Mouse (Mus musculus): ENCODE data around the gene B4galnt2.
"Not testable (repeated sequence)": the region's sequence is repeated elsewhere in the genome, so short reads cannot be mapped to it uniquely, and the experiment has no call there.

Gene B4galnt2

DNA sequence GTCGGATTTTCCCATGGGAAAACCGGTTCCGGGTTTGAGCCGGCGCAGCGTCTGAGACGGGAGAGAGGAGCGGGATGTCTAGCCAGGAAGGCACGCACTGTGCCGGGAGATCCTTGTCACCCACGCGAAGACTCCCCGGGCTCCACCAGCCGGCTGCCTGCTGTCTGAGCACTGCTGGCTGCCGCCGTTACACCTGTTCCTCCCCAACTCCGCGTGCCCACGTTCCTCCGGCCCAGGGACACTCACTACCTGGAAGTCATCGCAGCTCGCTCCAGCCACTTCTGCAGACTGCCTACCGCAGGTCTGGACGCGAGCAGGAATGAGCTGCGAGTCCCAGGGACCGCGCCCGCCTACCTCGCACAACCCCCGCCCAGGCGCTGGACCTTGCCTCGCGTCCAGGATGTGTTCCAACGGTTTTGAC lies at the start of gene B4galnt2:
B4galnt2 (minus strand) TSS at position 321 of the 421 bp plus-strand sequence.
- peak; percentile 17 for DNase-seq (ENCODE audit: extremely low read depth, insufficient read length, low spot score)

DNA sequence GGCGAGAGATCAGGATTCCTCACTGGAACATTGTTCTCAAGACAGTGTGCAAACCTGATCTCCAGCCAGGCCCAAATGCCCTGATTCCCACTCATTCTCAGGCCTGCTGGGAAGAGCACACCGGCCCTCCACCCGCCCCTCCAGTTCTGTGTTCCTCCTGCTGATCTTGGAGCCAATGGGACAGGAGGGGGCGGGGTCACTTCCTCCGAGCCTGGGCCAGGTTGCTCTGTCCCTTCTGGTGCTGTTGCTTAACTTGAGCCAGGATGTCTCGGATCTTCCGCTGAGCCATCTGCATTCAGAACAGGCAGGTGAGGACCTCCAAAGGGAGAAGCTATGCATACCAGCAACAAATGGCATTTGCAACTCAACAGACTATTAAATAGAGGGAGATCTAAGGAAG lies 48.6 kb upstream of the B4galnt2 start:
- DNase-seq (ENCODE audit: extremely low read depth, insufficient read length, low spot score) = no peak

DNA sequence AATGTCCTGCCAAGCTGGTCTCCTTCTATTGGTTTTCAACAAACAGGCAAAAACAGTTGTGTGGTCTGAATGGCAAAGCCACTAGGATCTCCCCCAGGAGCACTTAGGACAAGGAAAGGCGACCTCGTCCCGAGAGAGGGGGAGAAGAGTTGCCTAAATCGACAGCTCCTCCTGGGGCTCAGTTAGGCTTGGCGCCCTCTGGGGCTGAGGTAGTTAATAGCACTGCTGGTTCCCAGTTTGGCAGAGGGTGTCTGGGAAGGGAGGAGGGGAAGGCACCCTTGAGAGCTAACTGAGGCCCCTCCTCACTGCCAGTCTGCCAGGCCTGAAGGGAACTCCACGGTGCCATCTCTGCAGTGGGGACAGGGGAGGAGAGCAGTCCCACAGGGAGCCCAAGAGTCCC lies 44.5 kb upstream of the B4galnt2 start:
- no peak for DNase-seq (ENCODE audit: extremely low read depth, insufficient read length, low spot score)

DNA sequence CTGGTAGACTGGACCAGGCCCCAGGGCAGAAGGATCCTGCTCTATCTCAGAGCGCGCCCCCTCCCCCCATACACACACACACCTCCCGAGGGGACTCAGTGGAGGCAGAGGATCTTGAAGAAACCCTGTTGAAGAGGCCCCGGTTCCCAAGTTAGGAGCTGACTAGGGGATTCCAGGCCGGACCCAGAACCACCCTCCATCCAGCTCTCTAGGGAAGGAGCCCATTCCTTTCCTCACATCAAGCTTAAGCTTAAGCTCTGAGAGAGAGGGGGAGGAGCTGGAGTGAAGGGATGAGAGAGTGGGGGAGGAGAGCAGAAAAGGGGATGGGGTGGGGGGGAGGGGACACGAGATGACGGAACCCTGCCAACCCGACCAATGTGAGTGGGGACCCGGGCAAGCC lies 43.6 kb upstream of the B4galnt2 start:
- DNase-seq (ENCODE audit: extremely low read depth, insufficient read length, low spot score) = no peak

DNA sequence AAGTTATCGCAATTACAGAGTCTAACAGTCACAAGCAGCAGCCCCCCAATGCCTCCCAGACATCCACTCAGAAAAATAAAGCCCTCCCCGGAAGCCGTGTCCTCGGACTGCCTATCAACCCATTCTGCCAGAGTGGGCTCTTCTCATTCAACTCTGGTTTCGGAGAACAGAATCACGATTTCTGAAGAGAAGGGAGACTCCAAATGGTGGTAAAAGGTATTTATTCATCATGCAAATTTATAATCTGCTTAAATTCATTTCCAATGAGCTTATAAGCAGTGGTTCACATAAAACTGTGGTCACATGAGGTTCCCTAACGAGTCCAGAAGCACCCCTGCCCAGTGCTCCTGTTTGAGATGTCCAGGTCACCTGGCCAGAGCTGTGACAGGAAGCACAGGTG lies 42.7 kb upstream of the B4galnt2 start:
- DNase-seq (ENCODE audit: extremely low read depth, insufficient read length, low spot score) = no peak

DNA sequence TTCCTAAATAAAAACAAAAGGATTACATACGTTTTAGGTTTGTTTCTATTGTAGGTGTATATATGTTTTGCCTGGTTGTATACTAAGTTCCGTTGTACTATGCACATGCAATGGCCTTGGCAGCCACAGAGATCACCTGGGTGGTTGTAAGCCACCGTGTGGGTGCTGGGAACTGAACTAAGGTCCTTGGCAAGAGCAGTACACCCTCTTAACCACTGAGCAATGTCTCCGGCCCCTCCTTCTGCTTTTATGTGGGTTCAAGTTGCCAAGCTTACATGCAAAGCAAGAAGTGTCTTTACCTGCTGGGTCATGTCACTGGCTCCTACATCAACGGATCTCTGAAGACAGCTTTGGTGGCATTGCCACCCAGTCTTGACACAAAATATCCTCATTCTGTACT lies 38.6 kb upstream of the B4galnt2 start:
- DNase-seq (ENCODE audit: extremely low read depth, insufficient read length, low spot score) = no peak

DNA sequence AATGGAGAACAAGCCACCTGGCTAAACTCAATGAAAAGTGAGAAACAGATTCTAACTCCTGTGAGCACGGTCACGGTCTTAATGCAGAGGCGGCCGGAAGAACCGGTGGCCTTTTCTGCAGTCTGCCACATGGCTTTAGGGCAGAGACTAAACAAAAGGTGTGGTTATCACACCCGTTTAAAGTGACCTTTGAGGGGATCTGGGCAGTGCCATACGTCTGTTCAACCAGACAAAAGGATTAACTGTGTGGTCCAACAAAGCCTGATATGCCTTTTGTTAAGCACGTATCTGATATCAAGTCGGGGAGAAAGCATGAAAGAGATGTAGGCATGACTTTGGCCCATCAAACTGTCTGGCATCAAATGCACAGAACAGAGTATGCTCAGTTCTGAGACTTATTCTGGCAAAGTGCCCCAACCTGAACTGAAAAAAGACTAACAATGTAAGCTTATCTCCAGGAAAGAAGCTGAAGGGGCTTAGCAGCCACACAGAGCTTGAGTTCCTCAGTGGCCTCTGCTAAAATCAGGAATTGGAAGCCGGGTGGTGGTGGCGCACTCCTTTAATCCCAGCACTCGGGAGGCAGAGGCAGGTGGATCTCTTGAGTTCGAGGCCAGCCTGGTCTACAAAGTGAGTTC lies 31.3 kb upstream of the B4galnt2 start:
- DNase-seq (ENCODE audit: extremely low read depth, insufficient read length, low spot score) = no peak

DNA sequence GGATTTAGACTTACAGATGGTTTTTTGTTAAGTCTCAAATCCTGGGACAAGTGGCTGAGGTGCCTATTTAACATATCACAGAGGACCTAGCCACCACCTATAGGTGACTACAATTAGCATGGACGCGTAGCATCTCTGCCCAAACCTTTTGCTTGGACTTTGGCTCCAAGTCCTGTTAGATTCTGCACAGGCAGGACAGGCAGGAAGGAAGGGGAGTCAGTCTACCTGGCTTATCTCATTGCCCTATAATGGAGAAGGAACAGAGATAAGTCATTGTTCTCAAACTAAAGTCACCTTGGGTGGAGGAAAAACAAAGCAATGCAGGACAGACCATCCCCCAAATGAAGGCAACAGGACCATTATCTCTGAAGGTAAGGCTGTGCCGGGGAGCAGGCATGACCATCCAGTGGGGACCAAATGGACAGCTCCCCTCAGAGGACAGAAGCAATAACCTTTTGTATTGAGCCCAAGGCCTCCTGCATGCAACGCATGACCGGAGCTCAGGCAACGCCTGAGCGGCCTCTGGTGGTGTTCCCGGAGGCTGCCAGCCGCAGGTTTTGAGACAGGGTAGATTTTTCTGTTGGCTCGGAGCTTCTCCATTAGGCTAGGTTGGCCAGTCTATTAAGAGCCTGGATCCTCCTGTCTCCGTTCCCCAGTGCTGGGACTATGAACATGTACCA lies 25.3 kb upstream of the B4galnt2 start:
- DNase-seq (ENCODE audit: extremely low read depth, insufficient read length, low spot score) = peak; percentile 24

DNA sequence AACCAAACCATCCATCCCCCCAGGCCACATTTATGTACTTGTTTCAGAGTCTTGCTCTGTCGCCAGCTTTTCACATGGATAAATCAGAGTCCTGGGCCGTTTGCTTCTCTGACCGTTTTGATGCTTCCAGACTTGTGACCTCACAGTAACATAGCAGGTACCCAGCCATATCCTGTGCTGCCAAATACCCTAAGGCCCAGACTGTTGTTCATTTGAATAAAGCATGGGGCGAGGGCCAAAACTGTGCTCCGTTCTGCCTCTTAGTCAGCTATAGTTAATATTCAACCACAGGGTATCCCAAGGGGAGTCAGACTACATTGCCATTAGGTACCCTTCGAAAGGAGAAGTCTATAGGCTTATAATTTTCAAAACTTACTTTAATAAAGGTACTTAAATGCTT lies 21.7 kb upstream of the B4galnt2 start:
- no peak for DNase-seq (ENCODE audit: extremely low read depth, insufficient read length, low spot score)

DNA sequence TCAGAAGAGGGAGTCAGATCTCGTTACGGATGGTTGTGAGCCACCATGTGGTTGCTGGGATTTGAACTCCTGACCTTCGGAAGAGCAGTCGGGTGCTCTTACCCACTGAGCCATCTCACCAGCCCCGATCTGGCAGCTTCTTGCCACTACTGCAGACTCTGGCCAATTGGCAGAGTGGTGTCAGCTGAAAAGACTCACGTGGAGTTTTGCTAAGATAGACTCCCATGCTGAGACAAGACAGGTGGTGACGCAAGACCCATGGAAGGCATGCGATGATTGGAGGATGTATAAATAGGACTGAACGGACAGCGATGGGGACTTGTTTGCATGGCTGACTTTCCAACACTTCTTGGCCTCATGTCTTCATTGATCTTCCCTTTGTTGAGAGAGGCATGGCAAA lies 17.5 kb upstream of the B4galnt2 start:
- DNase-seq (ENCODE audit: extremely low read depth, insufficient read length, low spot score) = not testable (repeated sequence)

DNA sequence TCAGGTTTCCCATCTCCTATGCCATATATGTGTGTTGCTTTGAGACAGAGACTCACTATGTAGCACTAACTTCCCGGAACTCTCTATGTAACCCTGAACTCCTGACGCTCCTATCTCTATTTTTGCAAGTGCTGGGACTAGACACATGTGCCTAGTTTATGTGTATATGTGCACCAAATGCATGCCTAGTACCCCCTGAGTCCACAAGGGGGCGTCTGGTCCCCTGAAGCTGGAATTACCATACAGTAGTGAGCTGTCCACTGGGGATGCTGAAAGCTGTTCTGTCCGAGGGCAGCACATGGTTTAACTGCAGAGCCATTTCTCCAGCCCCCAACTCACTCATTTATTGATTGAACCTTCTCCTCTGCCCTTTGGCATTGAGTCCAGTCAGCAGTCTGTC lies 11.7 kb upstream of the B4galnt2 start:
- no peak for DNase-seq (ENCODE audit: extremely low read depth, insufficient read length, low spot score)

DNA sequence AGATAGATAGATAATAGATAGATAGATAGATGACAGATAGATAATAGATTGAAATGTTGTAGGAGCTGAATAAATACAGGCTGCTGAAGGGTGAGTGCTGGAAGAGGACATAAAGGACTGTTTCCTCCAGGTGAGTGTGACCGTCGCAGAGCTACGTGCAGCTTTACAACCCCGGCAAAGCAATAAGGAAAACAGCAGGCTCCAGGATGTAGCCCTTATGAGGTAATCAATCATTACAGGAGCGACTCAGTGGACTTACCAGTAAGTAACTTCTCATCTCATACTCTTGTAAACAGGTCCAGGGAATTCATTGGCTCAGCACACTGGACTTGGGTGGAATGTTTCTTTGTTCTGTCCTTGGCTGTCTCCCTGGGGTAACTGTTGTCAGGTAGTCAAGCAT lies 11.3 kb upstream of the B4galnt2 start:
- no peak for DNase-seq (ENCODE audit: extremely low read depth, insufficient read length, low spot score)

DNA sequence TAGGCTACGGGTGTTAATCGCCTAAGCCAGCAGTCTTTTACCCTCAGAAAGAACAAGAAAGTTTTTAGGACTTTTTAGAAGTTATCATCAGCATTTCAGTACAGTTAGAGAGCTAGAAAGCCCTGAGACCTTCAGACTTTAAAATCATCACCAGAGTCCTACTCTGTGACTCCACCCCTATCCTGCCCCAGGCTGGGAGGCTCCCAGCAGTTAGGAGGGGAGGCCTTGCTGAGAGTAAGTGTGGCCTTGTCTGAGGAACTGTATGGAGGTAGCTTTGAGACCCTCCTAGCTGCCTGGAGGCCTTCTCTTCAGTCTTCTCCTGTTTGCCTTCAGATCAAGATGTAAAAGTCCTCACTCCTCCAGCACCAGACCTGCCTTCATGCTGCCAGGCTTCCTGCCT lies 9.5 kb upstream of the B4galnt2 start:
- no peak for DNase-seq (ENCODE audit: extremely low read depth, insufficient read length, low spot score)

DNA sequence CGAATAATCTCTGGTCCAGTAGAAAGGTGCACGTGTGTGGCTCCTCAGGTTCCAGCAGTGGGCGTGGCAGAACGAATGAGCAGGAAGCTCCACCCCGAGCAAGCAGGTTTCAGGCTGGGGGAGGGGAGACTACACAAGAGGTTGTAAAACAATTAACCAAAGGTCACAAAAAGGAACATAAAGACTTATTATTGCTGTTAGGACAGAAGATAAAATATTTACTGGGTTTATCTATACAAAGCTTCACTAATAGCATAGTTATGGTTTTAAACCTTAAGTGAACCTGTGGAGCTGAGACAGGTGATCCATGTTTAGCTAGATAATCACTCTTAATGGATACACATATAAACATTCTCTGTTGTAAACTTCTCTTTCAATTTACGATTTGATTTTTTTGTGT lies 8.8 kb upstream of the B4galnt2 start:
- not testable (repeated sequence) for DNase-seq (ENCODE audit: extremely low read depth, insufficient read length, low spot score)

DNA sequence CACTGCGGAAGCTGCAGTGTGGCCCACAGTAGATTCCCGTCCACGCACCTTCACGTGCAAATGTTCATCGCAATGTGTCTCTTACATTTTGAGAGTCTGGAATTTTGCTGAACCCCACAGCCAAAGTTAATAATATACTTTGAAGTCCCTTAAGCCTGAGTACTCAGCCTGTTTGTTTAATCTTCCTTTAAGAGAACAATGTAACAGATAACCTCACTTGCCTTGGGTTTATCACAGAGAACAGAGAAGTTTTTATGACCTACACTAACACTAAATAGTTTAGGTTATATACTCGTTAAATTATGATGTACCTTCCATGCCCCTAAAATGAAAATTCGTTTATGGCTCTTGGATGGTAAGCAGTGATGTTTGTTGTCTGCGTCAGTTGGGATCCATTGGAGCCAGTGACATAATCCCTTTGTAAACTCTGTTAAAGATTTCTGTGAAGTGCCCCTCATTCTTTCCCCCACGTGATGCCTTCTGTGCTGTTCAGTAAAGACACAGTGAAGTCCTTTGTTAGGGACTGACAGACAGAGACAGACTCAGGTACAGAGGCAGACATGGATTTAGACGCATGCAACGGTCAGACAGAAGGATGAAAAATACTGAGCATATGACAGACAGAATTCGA lies 7.4 kb upstream of the B4galnt2 start:
- DNase-seq (ENCODE audit: extremely low read depth, insufficient read length, low spot score) = no peak

DNA sequence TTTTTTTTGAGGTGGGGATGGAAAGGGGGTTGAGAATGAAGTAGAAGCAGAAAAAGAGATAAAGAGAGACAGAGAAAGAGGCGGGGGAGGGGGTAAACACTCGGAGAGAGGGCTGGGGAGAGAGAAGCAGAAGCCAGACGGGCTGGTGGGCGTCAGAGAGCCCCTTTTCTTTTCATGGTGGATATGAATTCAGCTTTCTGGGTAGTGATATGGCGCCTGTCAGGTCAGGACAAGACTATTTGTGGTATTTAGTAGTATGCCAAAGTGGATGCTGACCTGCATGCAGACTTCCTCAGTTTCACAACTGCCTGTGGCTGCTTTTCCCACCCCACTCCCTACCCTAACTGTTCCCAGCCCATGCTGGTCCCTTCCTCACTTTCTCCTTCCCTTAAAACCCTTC lies 1.7 kb upstream of the B4galnt2 start:
- DNase-seq (ENCODE audit: extremely low read depth, insufficient read length, low spot score) = no peak

DNA sequence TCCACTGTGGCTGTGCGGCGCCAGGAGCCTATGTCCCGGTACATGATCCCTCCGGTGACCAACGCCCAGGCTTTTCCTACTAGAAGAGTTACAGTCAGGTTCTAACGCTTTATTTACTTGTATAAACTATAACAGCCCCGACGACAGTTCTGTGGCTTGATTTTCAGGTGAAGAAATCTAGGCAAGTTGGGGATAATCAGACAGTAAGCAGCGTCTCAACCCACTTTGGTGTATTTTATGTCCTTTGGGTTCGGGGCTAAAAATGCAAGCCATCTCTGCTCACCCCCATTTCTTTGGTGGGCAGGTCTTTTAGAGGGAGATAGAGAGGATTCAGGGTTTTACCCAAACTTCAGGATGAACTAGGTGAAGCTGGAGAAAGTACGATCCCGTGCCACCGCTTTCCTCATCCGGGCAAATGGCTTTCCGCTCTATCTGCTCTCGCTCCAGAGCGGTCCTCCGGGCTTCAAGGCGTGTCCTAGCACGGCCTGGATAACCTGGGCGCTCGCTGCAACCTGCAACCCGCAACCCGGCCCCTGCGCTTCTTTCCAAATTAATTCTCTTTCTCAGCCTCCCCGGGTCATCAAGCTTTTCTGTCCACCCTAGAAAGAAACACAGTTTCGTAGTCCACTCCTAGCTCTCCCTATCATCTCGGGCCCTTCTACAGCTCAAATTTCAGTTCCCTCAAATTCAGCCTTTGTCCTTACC lies 467 bp upstream of the B4galnt2 start:
- no peak for DNase-seq (ENCODE audit: extremely low read depth, insufficient read length, low spot score)

DNA sequence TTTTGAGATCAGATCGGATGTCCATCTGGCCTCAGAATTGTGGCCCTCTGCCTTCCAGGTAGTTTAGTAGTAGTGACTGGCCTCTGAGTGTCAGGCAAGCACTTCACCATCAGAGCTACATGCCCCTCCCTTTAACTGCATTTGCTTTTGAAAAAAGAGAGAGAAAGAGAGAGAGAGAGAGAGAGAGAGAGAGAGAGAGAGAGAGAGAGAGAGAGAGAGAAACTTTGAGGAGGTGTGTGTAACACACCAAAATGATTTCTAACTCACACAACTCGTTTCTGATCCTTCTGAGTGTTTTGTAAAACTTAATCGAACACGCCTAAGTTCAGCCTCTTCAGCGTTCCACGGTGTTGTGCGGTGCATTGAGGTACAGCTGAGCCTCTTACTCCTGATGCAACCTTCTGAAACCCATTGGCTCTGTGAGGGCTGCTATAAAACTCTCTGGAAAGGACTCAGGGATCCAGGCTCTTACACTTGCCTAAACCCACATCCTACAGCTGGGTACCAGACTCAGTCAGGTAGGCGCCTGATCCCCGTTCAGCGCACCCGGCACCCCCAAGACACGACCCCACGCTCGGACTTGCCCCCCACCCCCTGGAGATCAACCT lies 628 bp downstream of the B4galnt2 start:
- DNase-seq (ENCODE audit: extremely low read depth, insufficient read length, low spot score) = no peak

DNA sequence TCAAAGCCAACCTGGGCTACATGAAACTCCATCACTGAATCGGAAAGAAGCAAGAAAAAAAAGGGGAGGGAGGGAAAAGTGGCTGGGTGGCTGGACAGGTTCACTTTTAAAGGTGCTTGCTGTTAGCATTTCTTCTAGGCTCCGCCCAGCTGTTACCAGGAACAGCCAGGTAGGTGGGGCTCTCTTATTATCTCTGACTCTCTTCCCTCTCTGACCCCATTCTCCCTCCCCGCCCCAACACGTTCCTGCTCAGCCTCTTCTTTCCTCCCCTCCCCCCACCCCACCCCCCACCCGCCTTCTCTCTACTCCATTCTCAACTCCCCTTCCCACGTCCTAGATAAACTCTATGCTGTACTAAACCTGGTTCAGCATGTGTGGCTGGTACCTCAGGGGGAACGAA lies 3.1 kb downstream of the B4galnt2 start:
- DNase-seq (ENCODE audit: extremely low read depth, insufficient read length, low spot score) = no peak

DNA sequence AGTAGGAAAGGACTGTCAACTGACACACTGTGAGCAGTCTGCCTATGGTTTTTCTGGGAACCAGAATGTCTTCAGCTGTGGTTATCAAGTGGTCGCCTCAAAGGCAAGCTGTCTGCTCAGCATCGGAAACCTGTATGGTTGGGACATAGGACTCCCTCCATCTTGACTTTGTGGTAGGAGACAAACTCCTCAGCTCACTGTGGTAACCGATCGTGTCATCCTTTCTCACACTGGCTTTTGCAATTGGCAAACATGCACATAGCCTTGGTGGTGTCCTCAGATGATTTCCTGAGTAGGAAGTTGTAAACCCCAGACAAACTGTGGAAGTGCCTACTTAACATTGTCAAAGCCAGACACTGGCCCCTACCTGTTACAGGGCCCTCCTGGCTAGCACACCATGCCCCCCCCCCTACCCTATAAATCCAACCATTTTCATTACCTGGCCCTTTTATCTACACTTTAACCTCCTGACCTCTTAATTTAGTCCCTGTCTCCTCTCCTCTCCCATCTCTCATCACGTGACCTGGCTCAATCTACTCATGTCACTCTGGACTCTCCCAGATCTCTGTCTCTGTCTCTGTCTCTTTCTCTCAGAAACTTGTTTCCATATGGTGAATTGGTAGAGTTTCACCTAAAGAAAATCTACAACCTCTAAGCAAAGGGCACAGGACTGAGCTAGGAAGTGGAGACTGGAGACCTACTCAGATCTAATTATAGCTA lies 6.7 kb downstream of the B4galnt2 start:
- DNase-seq (ENCODE audit: extremely low read depth, insufficient read length, low spot score) = no peak

DNA sequence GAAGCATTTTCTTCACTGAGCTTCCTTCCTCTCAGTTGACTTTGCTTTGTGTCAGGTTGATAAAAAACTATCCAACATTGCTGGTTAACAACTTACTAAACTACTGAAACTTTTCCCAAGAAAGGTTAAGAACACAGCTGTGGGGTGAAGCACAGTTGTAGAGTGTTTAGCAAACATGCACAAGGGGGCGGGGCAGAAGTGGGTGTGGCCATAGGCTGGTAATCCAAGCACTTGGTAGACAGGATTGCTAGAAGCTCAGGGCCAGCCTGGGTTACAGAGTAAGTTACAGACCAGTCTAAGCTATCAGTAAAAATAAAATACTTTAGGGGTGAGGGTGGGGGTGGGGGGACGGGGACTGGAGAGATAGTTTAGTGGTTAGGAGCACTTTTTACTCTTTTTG lies 10.4 kb downstream of the B4galnt2 start:
- DNase-seq (ENCODE audit: extremely low read depth, insufficient read length, low spot score) = no peak

Data from 3134 (cell line).